Mouse (Mus musculus): ENCODE measurements around the gene Usp13. TPM values are rescaled to one million over a fixed set of nuclear protein-coding genes. Genes with fewer than 3 reads are reported as not detected.

The Usp13 gene
- polyA plus RNA-seq (2012): not detected in 2 replicates

- Histone ChIP-seq H3K27me3 (ENCODE audit: control insufficient read depth) (peaks cover 28% of the 10 kb centered on the region), H3K4me3 (replicated peaks) (peak within 1 kb of the TSS; percentile 44), H3K36me3 (ENCODE audit: control insufficient read depth) (no peaks in the 10 kb centered on the region), H3K4me1 (ENCODE audit: control insufficient read depth) (no peaks in the 10 kb centered on the region), H3K9me3 (ENCODE audit: control insufficient read depth, low read length) (no peaks in the 10 kb centered on the region)
- TF ChIP-seq GATA1 (IDR thresholded peaks at IDR 0.05; ENCODE audit: low read length): no peak
- TF ChIP-seq TAL1 (IDR thresholded peaks at IDR 0.05; ENCODE audit: low read length): no peak
These were observed at the start of gene Usp13 for GRCm38 (mm10) chr3:32817357-32818326. TSS of gene Usp13 (plus strand) at chr3:32817546.

DNA sequence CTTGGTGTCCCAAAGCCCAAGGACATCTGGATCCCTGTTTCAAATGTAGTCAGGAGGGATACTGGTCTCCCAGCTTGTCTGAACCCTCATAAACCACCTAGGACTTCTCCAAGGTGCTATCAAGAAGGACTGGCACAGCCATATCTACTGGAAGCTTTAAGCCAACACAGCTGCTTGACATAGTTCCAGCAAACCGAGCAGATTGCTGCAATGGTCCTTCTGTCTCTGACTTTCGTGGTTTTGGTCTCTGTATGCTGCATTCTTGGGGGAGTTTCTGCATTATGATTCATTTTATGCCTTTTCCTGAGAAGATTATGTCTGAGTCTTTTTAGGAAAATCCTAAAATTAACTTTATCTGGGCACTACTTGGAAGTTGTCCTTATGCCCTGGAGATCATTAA, 46.6 kb upstream of the Usp13 start:
- no peak overlapping the region for H3K4me3 ChIP-seq (replicated peaks)
- H3K9me3 ChIP-seq (ENCODE audit: control insufficient read depth, low read length): no peaks in the 10 kb centered on the region
- TF ChIP-seq TAL1 (IDR thresholded peaks at IDR 0.05; ENCODE audit: low read length) (no peak), GATA1 (IDR thresholded peaks at IDR 0.05; ENCODE audit: low read length) (no peak)
- H3K27me3 ChIP-seq (ENCODE audit: control insufficient read depth): no peaks in the 10 kb centered on the region
- H3K36me3 ChIP-seq (ENCODE audit: control insufficient read depth): no peaks in the 10 kb centered on the region
- no peaks in the 10 kb centered on the region for H3K4me1 ChIP-seq (ENCODE audit: control insufficient read depth)

- Histone ChIP-seq H3K27me3 (ENCODE audit: control insufficient read depth) (peaks cover 28% of the 10 kb centered on the region), H3K4me1 (ENCODE audit: control insufficient read depth) (no peaks in the 10 kb centered on the region), H3K36me3 (ENCODE audit: control insufficient read depth) (no peaks in the 10 kb centered on the region), H3K4me3 (replicated peaks) (peak overlapping the region; percentile 44), H3K9me3 (ENCODE audit: control insufficient read depth, low read length) (no peaks in the 10 kb centered on the region)
- TF ChIP-seq GATA1 (IDR thresholded peaks at IDR 0.05; ENCODE audit: low read length) (no peak), TAL1 (IDR thresholded peaks at IDR 0.05; ENCODE audit: low read length) (no peak)
These were observed 367 bp upstream of the Usp13 start for GRCm38 (mm10) chr3:32817001-32817356.

- TF ChIP-seq TAL1 (IDR thresholded peaks at IDR 0.05; ENCODE audit: low read length) (no peak), GATA1 (IDR thresholded peaks at IDR 0.05; ENCODE audit: low read length) (no peak)
- no peaks in the 10 kb centered on the region for H3K4me1 ChIP-seq (ENCODE audit: control insufficient read depth)
- H3K36me3 ChIP-seq (ENCODE audit: control insufficient read depth): no peaks in the 10 kb centered on the region
- no peak overlapping the region for H3K4me3 ChIP-seq (replicated peaks)
- H3K27me3 ChIP-seq (ENCODE audit: control insufficient read depth): peaks cover 28% of the 10 kb centered on the region
- H3K9me3 ChIP-seq (ENCODE audit: control insufficient read depth, low read length): no peaks in the 10 kb centered on the region
These were observed 1.1 kb downstream of the Usp13 start for GRCm38 (mm10) chr3:32818327-32818900.

DNA sequence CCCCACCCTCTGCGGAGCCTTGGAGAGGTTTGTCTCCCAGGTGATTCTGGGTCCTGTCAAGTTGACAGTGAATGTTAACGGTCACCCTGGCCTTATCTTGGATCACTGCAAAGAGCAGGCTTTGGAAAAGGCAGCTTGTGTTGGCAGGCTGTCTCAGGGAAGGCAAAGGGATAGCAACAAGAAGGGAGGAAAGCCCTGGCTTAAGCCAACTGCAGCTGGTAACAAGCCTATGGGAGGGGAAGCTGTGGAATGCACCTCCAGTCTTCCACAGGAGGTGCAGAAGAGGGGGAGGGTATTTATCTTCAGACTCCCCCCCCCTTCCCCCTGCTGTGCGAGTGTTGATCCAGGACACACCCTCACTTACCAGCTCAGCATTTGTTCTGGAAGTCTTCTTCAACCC, 5.3 kb downstream of the Usp13 start:
- Histone ChIP-seq H3K9me3 (ENCODE audit: control insufficient read depth, low read length) (no peaks in the 10 kb centered on the region), H3K4me1 (ENCODE audit: control insufficient read depth) (no peaks in the 10 kb centered on the region), H3K27me3 (ENCODE audit: control insufficient read depth) (peaks cover 15% of the 10 kb centered on the region), H3K4me3 (replicated peaks) (no peak overlapping the region), H3K36me3 (ENCODE audit: control insufficient read depth) (no peaks in the 10 kb centered on the region)
- TF ChIP-seq TAL1 (IDR thresholded peaks at IDR 0.05; ENCODE audit: low read length) (no peak), GATA1 (IDR thresholded peaks at IDR 0.05; ENCODE audit: low read length) (no peak)

DNA sequence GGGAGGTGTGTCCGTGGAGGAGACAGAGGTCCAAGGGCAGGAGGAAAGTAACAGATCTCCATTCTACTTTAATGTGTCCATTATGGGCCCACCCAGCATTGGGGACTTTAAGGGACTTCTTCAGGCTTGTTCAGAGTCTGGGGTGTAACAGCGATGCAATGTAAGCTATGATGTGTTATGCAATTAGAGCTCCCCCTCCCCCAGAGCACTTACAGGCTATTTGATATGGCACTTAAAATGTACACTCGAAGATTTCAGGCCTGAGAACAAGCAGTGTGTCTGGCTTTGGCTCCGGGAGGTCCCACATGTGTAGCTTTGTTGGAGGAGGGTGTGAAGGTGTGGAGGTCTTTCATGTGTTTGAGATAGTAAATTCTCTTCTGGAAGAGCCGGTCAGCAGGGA, 7.6 kb downstream of the Usp13 start:
- H3K36me3 ChIP-seq (ENCODE audit: control insufficient read depth): no peaks in the 10 kb centered on the region
- TF ChIP-seq GATA1 (IDR thresholded peaks at IDR 0.05; ENCODE audit: low read length) (no peak), TAL1 (IDR thresholded peaks at IDR 0.05; ENCODE audit: low read length) (no peak)
- no peaks in the 10 kb centered on the region for H3K27me3 ChIP-seq (ENCODE audit: control insufficient read depth)
- no peaks in the 10 kb centered on the region for H3K9me3 ChIP-seq (ENCODE audit: control insufficient read depth, low read length)
- H3K4me3 ChIP-seq (replicated peaks): no peak overlapping the region
- H3K4me1 ChIP-seq (ENCODE audit: control insufficient read depth): no peaks in the 10 kb centered on the region

GRCm38 (mm10) chr3:32825964-32826479, 8.7 kb downstream of the Usp13 start:
- H3K9me3 ChIP-seq (ENCODE audit: control insufficient read depth, low read length): no peaks in the 10 kb centered on the region
- no peaks in the 10 kb centered on the region for H3K27me3 ChIP-seq (ENCODE audit: control insufficient read depth)
- H3K36me3 ChIP-seq (ENCODE audit: control insufficient read depth): no peaks in the 10 kb centered on the region
- no peaks in the 10 kb centered on the region for H3K4me1 ChIP-seq (ENCODE audit: control insufficient read depth)
- H3K4me3 ChIP-seq (replicated peaks): no peak overlapping the region
- no peak for TF ChIP-seq TAL1 (IDR thresholded peaks at IDR 0.05; ENCODE audit: low read length)
- no peak for TF ChIP-seq GATA1 (IDR thresholded peaks at IDR 0.05; ENCODE audit: low read length)

DNA sequence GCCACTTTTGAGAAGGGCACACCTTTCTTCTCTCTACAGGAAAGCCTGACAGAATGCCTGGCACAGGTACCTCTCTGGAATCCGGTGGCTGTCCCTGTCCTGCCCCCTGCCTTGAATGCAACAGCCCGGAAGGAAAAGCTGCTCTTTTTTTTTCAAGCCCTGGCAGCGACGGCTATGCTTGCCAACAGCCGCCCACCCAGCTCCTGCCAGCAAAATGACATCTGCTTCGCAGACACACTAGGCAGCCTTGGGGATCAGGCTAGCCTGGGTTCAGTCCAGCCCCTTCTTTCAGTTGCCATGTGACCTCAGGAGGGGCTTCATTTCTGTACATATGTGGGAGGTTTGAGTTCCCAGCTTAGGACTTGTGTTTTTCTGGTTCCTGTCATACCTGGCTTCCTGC, 9.4 kb downstream of the Usp13 start:
- no peaks in the 10 kb centered on the region for H3K9me3 ChIP-seq (ENCODE audit: control insufficient read depth, low read length)
- H3K4me1 ChIP-seq (ENCODE audit: control insufficient read depth): no peaks in the 10 kb centered on the region
- H3K36me3 ChIP-seq (ENCODE audit: control insufficient read depth): no peaks in the 10 kb centered on the region
- H3K4me3 ChIP-seq (replicated peaks): no peak overlapping the region
- TF ChIP-seq GATA1 (IDR thresholded peaks at IDR 0.05; ENCODE audit: low read length) (no peak), TAL1 (IDR thresholded peaks at IDR 0.05; ENCODE audit: low read length) (no peak)
- no peaks in the 10 kb centered on the region for H3K27me3 ChIP-seq (ENCODE audit: control insufficient read depth)

- Histone ChIP-seq H3K36me3 (ENCODE audit: control insufficient read depth) (no peaks in the 10 kb centered on the region), H3K9me3 (ENCODE audit: control insufficient read depth, low read length) (no peaks in the 10 kb centered on the region)
- TF ChIP-seq GATA1 (IDR thresholded peaks at IDR 0.05; ENCODE audit: low read length): no peak
- no peak for TF ChIP-seq TAL1 (IDR thresholded peaks at IDR 0.05; ENCODE audit: low read length)
These were observed 16.5 kb downstream of the Usp13 start for GRCm38 (mm10) chr3:32833871-32834270.

More at GRCm38 (mm10) chr3:32833871-32834270, 16.5 kb downstream of the Usp13 start:
- Histone ChIP-seq H3K27me3 (ENCODE audit: control insufficient read depth) (no peaks in the 10 kb centered on the region), H3K4me1 (ENCODE audit: control insufficient read depth) (no peaks in the 10 kb centered on the region), H3K4me3 (replicated peaks) (no peak overlapping the region)

Data from erythroblast, embryonic 14.5 days (primary cell).